In the genomic region with DNA sequence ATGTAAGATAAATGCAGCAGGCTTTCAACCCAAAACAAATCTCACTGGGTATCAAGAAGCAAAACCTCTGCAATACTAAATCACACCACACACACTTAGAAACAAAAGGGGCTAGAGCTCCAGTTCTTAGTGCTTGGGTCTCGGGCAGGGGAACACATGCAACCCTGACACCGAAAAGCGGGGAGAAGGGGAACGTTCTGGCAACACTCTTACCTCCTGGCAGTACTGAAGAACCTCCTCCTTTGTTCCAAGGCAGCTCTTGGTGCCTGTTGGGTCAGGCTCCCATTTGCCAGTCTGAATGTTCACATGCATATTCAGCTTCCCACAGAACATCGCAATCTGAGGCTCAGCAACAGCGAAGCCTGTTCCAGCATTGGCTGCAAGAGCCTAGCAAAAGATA, we compare ENCODE assay signal across 21 mouse cellular contexts. TPM values are rescaled to one million over a fixed set of nuclear protein-coding genes. Genes with fewer than 3 reads are reported as not detected.
DNase-seq lines count a peak whose midpoint lies in the region; ATAC-seq lines count a peak whose summit lies in the region.
"Had no signal": no experiment of that assay in that cellular context is flagged by ENCODE, and none has a peak within 500 bp of the region (broad histone marks: within the 10 kb centered on the region; RNA-seq: fewer than 3 reads in every experiment).

No protein-coding gene starts in this region.

- H3K27ac ChIP-seq in macrophage, result peak overlapping the region; percentile 73
- H3K27ac ChIP-seq in liver, embryonic 11.5 days (ENCODE audit: low read depth, low read length), result no peak overlapping the region
- H3K27ac ChIP-seq: embryonic facial prominence, embryonic 12.5 days; kidney, embryonic 15.5 days; liver, embryonic 12.5 days had no signal

- ATAC-seq in liver, embryonic 11.5 days (replicated peaks; ENCODE audit: low FRiP score), result no peak
- ATAC-seq: hindbrain, embryonic 16.5 days; intestine, postnatal 0 days; liver, embryonic 12.5 days had no signal

- H3K9ac ChIP-seq in liver, embryonic 11.5 days (ENCODE audit: low read depth, low read length), result no peak overlapping the region
- H3K9ac ChIP-seq: embryonic facial prominence, embryonic 12.5 days; kidney, embryonic 15.5 days; liver, embryonic 12.5 days had no signal

- H3K4me3 ChIP-seq in macrophage (ENCODE audit: inconsistent target), result no peak overlapping the region
- H3K4me3 ChIP-seq in liver, embryonic 11.5 days (ENCODE audit: low read depth, low read length), result no peak overlapping the region
- H3K4me3 ChIP-seq: embryonic facial prominence, embryonic 12.5 days; erythroblast, embryonic 14.5 days; kidney, embryonic 15.5 days; liver, embryonic 12.5 days had no signal

- 91% methylated on average over 4 of the region's 6 CpGs for WGBS in macrophage (ENCODE audit: missing documents)
- 85% methylated on average over 6 of the region's 6 CpGs for WGBS in liver, embryonic 11.5 days

- peak; percentile 61 for DNase-seq in heart, adult 11 months
- DNase-seq in heart, adult 18-20 months, result no peak
- DNase-seq in layer of hippocampus, postnatal 14 days (ENCODE audit: low spot score in 2 of 2), result peak; percentile 16 to 20
- no peak for DNase-seq in layer of hippocampus, postnatal 36 days
- DNase-seq in brain, adult 2 months (ENCODE audit: low read depth, low spot score), result peak; percentile 66
- DNase-seq in liver, embryonic 11.5 days (ENCODE audit: low spot score), result no peak
- DNase-seq in testis, postnatal 14 days (ENCODE audit: low spot score), result no peak
- DNase-seq: adrenal gland, postnatal 36 days; B cell, adult 2 months; cerebellum, adult 9-10 months; gastrocnemius, postnatal 25 days; lung, adult 2 months; right cerebral cortex, adult 18-20 months; thymus, postnatal 36 days had no signal

- H3K4me2 ChIP-seq in liver, embryonic 11.5 days, result no peak overlapping the region
- H3K4me2 ChIP-seq: embryonic facial prominence, embryonic 12.5 days; kidney, embryonic 15.5 days; liver, embryonic 12.5 days had no signal

- H3K36me3 ChIP-seq in macrophage (ENCODE audit: inconsistent target), result no peaks in the 10 kb centered on the region
- H3K36me3 ChIP-seq in liver, embryonic 11.5 days (ENCODE audit: control insufficient read depth, insufficient read depth, low read length), result peaks cover 11% of the 10 kb centered on the region; the same call in 1 of the 2 replicates

- no peaks in the 10 kb centered on the region for H3K27me3 ChIP-seq in liver, embryonic 11.5 days (replicated peaks; ENCODE audit: control insufficient read depth, insufficient read depth, low read length)
- H3K27me3 ChIP-seq: embryonic facial prominence, embryonic 12.5 days; kidney, embryonic 15.5 days; liver, embryonic 12.5 days had no signal

- peaks cover 10% of the 10 kb centered on the region for H3K4me1 ChIP-seq in liver, embryonic 11.5 days (replicated peaks; ENCODE audit: control insufficient read depth, insufficient read depth, low read length)

- H3K9me3 ChIP-seq in liver, embryonic 11.5 days (ENCODE audit: control insufficient read depth, low read length), result no peaks in the 10 kb centered on the region
- H3K9me3 ChIP-seq: embryonic facial prominence, embryonic 12.5 days; kidney, embryonic 15.5 days; liver, embryonic 12.5 days had no signal

- peaks cover 63% of the 10 kb centered on the region for H3K79me2 ChIP-seq in macrophage (ENCODE audit: inconsistent target)

RNA-seq across cellular contexts. Expression of a gene that starts 33.9 kb away (rescaled TPM):
- 100 to 1,000 TPM; 318 to 322 TPM for total RNA-seq in heart, adult 18-20 months (2021)
- 100 to 1,000 TPM; 441 to 464 TPM for total RNA-seq in layer of hippocampus, postnatal 14 days (2021)
- total RNA-seq in layer of hippocampus, postnatal 36 days (2021), result 100 to 1,000 TPM; 440 to 478 TPM
- total RNA-seq in macrophage (2018; cell fraction: chromatin; rRNA removed), result 100 to 1,000 TPM; 101 to 757 (median 226) TPM
- 1,000 to 10,000 TPM in 1 of 26 experiments, 100 to 1,000 TPM in 25; 168 to 1,050 (median 432) TPM for total RNA-seq in macrophage (2018; cell fraction: cytosol; rRNA removed)
- 1,000 to 10,000 TPM in 5 of 26 experiments, 100 to 1,000 TPM in 21; 283 to 1,667 (median 734) TPM for total RNA-seq in macrophage (2018; cell fraction: nucleus; rRNA removed)
- 523 to 1,267 TPM (median 707 TPM) in 3 replicates for polyA plus RNA-seq in macrophage (2018)
- polyA plus RNA-seq in liver, embryonic 11.5 days (2014; fragmentation: Nextera tagmentation; extraction: Ambion mirVana), result 256 and 297 TPM in 2 replicates

RNA-seq across cellular contexts. Expression of a gene that starts 46.0 kb away (rescaled TPM):
- total RNA-seq in heart, adult 18-20 months (2021), result under 1 TPM; 0.32 to 0.49 TPM
- under 1 TPM; 0.67 to 0.93 TPM for total RNA-seq in layer of hippocampus, postnatal 14 days (2021)
- total RNA-seq in layer of hippocampus, postnatal 36 days (2021), result under 1 TPM; 0.43 to 0.60 TPM
- 1 to 10 TPM; 1.1 to 6.3 (median 2.7) TPM for total RNA-seq in macrophage (2018; cell fraction: chromatin; rRNA removed)
- 1 to 10 TPM; 1.8 to 6.9 (median 3.5) TPM for total RNA-seq in macrophage (2018; cell fraction: cytosol; rRNA removed)
- 10 to 100 TPM in 1 of 26 experiments, 1 to 10 TPM in 25; 2.8 to 10.1 (median 4.9) TPM for total RNA-seq in macrophage (2018; cell fraction: nucleus; rRNA removed)
- 2.1 to 4.9 TPM (median 3.5 TPM) in 3 replicates for polyA plus RNA-seq in macrophage (2018)
- 1.4 and 1.5 TPM in 2 replicates for polyA plus RNA-seq in liver, embryonic 11.5 days (2014; fragmentation: Nextera tagmentation; extraction: Ambion mirVana)

Comparison
In these comparisons a context has a peak if more than half of its experiments do, and no peak if none do; other contexts are left out.
1. DNase-seq: peak in heart, adult 11 months (single experiment), layer of hippocampus, postnatal 14 days (2 of 2) and brain, adult 2 months (single experiment); none in heart, adult 18-20 months (0 of 2), layer of hippocampus, postnatal 36 days (0 of 2), liver, embryonic 11.5 days (single experiment) and testis, postnatal 14 days (single experiment).